In the genomic region with DNA sequence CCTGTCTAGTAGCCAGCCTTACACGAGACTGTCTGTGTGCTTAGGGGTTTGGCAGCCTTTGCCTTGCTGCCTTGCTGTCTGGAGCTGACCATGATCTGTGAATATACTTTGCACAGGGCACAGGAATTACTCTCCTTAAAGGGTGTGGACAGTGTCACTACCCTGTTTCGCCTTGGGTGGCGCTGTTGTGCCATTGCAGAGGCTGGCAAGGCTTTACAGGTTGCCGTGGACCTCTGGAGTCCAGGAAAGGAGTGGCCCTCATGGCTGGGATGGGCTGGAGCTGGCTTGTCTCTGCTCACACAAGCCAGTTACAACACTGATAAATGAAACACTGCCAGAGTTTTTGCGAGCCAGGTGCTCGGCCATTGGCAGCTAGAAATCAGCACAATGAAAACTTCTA, we compare ENCODE assay signal across 9 mouse cellular contexts.
A peak's percentile ranks its signal among the peaks of the same experiment; 100 is the strongest.
DNase-seq lines count a peak whose midpoint lies in the region; ATAC-seq and TF ChIP-seq lines count a peak whose summit lies in the region.
"Had no signal": no experiment of that assay in that cellular context is flagged by ENCODE, and none has a peak within 500 bp of the region (broad histone marks: within the 10 kb centered on the region; RNA-seq: fewer than 3 reads in every experiment).

No protein-coding gene starts in this region.

- no peaks in the 10 kb centered on the region for H3K4me1 ChIP-seq in kidney, postnatal 0 days (replicated peaks; ENCODE audit: insufficient read depth, low read length)

- ATAC-seq in CD4-positive, CD25-positive, alpha-beta regulatory T cell, adult 4 months = no peak
- ATAC-seq in common myeloid progenitor, adult 5-6 weeks (replicated peaks; ENCODE audit: low read depth, poor library complexity, severe bottlenecking) = peak; percentile 65; the same call in 1 of the 2 replicates
- no peak for ATAC-seq in kidney, postnatal 0 days (replicated peaks; ENCODE audit: low FRiP score, low read depth)
- ATAC-seq in inflammation-experienced regulatory T-cells, adult 6 months = no peak

- peak; percentile 1 for DNase-seq in CD4-positive, CD25-positive, alpha-beta regulatory T cell, adult 2 months (ENCODE audit: low read depth, low spot score)
- DNase-seq in right cerebral cortex, postnatal 4 days = peak; percentile 20
- DNase-seq in right cerebral cortex, adult 18-20 months = no peak
- DNase-seq in kidney, postnatal 0 days (ENCODE audit: low spot score) = no peak
- DNase-seq in ovary, postnatal 14 days (ENCODE audit: low spot score) = peak; percentile 12

- H3K36me3 ChIP-seq in kidney, postnatal 0 days (ENCODE audit: insufficient read depth, low read length) = no peaks in the 10 kb centered on the region

- no peaks in the 10 kb centered on the region for H3K27me3 ChIP-seq in kidney, postnatal 0 days (ENCODE audit: insufficient read depth, low read length)

- TF ChIP-seq CTCF in kidney, postnatal 0 days (IDR thresholded peaks at IDR 0.05; ENCODE audit: low read depth) = peak; percentile 68

- WGBS in kidney, postnatal 0 days = 47% methylated on average over 6 of the region's 6 CpGs

- H3K9ac ChIP-seq in kidney, postnatal 0 days (ENCODE audit: low read depth, low read length) = no peak overlapping the region

- no peaks in the 10 kb centered on the region for H3K9me3 ChIP-seq in kidney, postnatal 0 days (replicated peaks; ENCODE audit: low read length)

- no peak overlapping the region for H3K27ac ChIP-seq in kidney, postnatal 0 days

- no peak overlapping the region for H3K4me2 ChIP-seq in kidney, postnatal 0 days (ENCODE audit: low read length)

- H3K4me3 ChIP-seq in kidney, postnatal 0 days (replicated peaks; ENCODE audit: low read depth, low read length) = no peak overlapping the region
- H3K4me3 ChIP-seq: myocyte had no signal

Comparison
In these comparisons a context has a peak if more than half of its experiments do, and no peak if none do; other contexts are left out.
1. DNase-seq: peak in CD4-positive, CD25-positive, alpha-beta regulatory T cell, adult 2 months (single experiment), right cerebral cortex, postnatal 4 days (single experiment) and ovary, postnatal 14 days (single experiment); none in right cerebral cortex, adult 18-20 months (single experiment) and kidney, postnatal 0 days (single experiment).